Mouse (Mus musculus) brain, embryonic 14.5 days (tissue): Measurements from ENCODE around the gene Mrm1.

Source experiments
- CTCF ChIP-seq: fragments of 200-500 bp; IDR thresholded peaks from 2 replicates; pipeline ENCODE4 v1.5.1; 2012; ENCODE audit warnings: inconsistent platforms, mild to moderate bottlenecking, moderate library complexity, borderline replicate concordance; ENCODE audit not compliant: insufficient read depth, insufficient read length; ENCODE audit errors: extremely low read depth
- POLR2A ChIP-seq: fragments of 200-500 bp; IDR thresholded peaks from 2 replicates; pipeline ENCODE4 v1.6.1; 2012; ENCODE audit warnings: mild to moderate bottlenecking, inconsistent platforms, borderline replicate concordance; ENCODE audit not compliant: poor library complexity, insufficient read depth, insufficient read length, severe bottlenecking; ENCODE audit errors: extremely low read depth

DNA sequence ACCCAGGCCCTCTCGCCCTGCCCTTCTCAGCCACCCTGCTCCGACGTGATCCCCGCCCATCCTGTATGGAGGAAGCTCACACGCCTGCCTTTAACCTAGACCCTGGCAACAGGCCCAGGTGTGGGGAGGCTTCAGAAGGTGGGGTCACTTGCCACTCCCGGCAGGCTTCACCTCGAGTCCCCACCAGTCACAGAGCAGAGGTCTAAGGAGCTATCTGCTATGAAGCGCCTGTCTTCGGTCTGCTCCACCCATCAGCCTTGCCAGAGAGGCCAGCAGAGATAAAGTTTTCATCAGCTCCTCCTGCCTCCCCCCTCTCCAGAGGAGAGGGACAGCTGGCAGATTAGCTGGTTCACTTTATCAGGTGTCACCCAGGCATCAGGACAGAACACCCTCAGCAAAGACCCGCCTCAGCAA lies 4.2 kb upstream of the Mrm1 start:
- TF ChIP-seq CTCF (no peak), POLR2A (no peak)
